Mouse (Mus musculus) right cerebral cortex, adult 2 months (tissue): ENCODE measurements around the gene Fyb.
"Not testable (repeated sequence)": the region's sequence is repeated elsewhere in the genome, so short reads cannot be mapped to it uniquely, and the experiment has no call there.

Experiments
- DNase-seq, 2 experiments: peaks; one replicate each; pipeline ENCODE4 v3.0.0; 2021 to 2022; ENCODE audit warnings: low spot score in 2 of 2

Gene Fyb

DNA sequence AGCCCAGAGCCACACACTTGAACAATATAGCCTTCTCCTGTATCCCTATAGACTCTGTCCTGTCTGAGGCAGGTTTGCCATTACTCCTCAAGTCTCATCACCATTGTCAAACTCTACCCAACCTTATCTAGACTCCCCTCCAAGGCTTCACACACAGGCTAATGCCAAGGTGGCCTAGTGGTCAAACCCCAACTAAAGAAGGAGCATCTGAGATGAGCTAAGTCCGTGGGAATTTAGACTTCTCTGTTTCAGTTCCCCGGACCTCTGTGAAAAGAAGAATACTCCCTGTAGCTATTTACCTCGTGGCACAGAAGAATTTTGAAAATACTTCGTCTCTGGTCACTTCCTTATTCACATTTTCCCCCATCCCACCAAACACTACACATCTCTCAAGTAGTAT is 39.5 kb downstream of the Fyb start:
- no peak for DNase-seq

GRCm38 (mm10) chr15:6562629-6563028 is 40.0 kb downstream of the Fyb start:
- no peak for DNase-seq

DNA sequence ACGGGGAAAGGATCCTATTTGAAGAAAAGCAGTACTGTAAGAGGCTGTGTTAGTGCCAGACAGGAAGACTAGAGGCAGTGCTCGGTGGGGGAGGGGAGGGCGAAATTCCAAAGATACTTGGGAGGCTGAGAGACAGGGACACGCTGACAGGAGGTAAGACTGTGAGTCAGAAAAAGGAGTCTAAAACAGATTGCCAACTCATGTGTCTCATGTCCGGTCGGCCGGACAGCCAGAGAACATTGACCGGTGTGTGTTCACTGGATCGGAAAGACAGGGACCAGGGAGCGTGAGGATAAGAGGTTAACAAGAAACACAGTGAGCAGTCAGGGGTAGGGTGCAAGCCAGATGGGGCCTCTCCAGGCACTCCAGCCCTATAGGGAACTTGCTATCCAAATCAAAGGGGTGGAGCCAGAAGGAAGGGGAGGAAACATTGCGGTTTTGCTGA is 42.3 kb downstream of the Fyb start:
- no peak for DNase-seq

DNA sequence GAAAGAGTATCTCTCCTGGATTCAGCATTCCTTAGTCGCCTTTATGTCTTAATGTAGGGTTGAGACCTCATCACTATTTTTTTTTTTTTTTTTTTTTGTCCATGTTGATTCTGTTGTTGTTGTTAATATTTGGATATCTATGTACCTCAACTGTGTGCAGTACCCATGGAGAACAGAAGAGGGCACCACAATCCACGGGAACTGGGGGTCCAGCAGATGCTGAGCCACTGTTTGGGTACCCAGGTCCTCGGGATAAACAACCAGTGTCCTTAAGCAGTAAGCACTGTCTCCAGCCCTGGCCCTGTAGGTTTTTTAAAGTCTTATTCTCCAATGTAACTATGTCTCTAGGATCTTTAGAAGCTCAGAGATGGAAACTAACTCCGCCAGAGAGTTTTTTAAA is 43.2 kb downstream of the Fyb start:
- no peak for DNase-seq

- DNase-seq: no peak
These were observed 45.3 kb downstream of the Fyb start for GRCm38 (mm10) chr15:6567993-6568392.

DNA sequence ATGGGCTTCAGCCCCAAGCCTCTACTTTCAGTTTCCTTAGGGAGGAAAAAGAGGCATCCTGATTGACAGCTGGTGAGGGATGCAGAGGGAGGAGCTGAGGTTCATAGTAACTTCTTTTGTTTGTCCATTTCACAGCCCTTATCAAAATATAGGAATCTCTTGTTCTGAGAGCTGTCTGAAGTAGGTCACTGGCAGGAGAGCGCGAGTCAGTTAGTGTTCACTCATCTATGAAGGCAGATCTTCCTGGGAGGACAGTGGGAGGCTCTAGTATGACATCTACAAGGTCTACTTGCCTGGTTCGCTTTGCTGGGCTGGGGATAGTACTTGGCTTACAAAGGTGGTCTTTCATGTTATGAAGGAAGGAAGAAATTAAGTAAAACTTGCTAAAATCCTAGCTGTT is 46.0 kb downstream of the Fyb start:
- DNase-seq: no peak

- no peak for DNase-seq
These were observed 46.4 kb downstream of the Fyb start for GRCm38 (mm10) chr15:6569074-6569473.

GRCm38 (mm10) chr15:6570164-6570861 is 47.7 kb downstream of the Fyb start:
- DNase-seq: no peak

GRCm38 (mm10) chr15:6570876-6571275 is 48.2 kb downstream of the Fyb start:
- DNase-seq: peak; percentile 71 to 75

DNA sequence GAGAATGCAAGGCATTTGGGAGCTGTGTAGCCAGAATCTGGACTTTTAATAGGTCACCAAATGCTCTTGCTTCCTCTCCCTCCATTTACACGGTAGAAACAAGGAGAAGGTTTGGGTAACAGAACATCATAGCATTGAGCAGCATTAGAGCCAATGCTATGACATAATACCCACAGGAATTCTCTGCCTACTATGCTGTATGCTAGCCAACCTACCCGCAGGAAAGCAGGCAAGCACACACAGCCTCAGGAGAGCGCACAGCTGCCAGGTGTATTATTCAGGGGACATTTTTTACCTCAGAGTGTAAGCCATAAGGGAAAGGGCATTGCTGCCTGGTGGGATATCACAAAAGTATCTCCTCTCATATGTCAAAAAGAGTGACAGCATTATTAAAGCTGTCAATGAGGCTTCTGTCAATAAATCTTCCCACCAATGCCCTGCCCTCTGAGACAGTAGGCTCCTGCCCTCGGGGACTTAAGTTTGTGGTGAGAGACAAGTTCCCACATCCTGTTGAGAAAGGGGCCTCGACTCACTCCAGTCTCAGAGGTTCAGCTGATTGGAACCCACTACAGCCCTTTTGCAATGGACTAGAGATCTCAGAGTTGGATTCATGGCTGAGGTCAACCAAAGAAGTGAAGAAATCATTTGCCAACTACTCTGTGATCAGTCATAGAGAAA is 51.8 kb downstream of the Fyb start:
- no peak for DNase-seq

DNA sequence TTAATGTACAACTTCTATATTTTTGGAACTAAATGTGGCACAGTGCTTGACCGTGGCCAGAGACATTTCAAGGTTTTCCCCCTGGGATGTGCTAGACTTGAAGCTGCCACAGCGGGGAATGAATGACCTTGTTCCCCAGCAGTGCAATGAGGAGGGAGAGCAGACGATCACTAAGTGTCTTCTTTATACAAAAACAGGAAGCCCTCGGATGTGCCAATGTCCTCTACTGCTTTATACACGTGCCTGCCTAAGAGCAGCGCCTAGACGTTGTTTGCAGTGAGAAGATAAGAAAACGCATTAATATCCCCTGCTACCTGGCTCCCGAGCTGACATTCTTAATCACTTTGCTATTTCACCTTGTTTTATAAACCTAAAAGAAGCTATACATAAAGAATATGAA is 55.3 kb downstream of the Fyb start:
- DNase-seq: no peak

DNA sequence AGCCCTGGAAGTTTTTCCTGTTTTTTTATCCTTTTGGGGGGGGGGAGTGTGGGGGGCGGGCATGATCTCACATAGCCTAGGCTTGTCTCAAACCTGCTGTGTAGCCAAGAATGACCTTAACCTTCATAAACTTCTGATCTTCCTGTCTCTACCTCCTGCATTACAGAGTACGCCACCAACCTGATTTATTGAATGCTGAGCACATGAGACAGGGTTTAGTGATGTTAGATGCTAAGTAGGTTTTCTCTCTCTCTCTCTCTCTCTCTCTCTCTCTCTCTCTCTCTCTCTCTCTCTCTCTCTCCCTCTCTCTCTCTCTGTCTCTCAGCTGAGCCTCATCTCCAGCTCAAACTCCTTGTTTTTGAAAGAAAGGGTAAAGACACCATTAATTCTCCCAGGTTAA is 56.0 kb downstream of the Fyb start:
- no peak for DNase-seq

DNA sequence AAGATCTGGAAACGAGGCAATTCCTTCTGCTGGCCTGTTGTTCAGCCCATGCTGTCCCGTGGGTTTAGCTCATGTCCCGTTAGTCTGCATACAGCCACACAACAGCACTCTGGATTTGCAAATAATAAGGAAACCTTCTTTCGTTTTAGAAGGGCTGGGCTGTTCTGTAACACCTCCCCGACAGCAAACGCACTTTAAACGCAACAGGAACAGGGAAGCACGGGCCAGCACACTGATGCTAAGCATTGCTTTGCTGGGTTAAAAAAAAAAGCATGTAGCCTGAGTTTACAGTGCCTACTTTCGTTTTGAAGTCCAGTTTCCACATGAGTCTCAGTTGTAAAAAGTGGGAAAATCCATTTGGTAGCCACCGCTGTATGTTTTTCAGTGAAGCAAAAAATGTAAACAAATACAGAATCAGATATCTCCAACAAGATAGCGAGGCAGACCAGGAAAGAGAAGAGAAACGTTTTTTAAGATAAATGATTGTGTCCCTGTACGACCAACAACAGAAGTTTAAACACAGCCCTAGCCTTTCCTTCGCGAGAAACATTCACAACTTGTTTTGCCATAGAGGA is 56.6 kb downstream of the Fyb start:
- no peak for DNase-seq

- no peak for DNase-seq
These were observed 57.2 kb downstream of the Fyb start for GRCm38 (mm10) chr15:6579769-6580261.

GRCm38 (mm10) chr15:6584645-6585044 is 62.0 kb downstream of the Fyb start:
- DNase-seq: no peak

GRCm38 (mm10) chr15:6586351-6586750 is 63.7 kb downstream of the Fyb start:
- not testable (repeated sequence) for DNase-seq

GRCm38 (mm10) chr15:6587526-6587925 is 64.9 kb downstream of the Fyb start:
- DNase-seq: no peak

DNA sequence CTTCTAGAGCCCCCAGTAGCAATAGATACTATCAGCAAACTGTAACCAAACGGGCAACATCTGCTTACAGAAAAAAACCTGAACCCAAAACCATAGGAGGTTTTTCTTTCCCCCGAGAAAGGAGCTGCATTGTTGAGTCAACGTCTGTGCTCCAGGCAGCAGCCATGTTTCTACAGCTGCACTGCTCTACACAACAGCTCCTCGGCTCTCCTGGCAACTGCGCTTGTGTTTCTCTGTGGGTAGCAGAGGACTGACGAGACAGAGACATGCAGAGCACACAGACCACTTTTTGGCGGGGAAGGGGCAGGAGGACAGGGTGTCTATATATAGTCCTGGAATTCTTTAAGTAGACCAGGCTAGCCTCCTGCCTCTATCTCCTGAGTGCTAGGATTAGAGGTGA is 65.5 kb downstream of the Fyb start:
- DNase-seq: no peak

DNA sequence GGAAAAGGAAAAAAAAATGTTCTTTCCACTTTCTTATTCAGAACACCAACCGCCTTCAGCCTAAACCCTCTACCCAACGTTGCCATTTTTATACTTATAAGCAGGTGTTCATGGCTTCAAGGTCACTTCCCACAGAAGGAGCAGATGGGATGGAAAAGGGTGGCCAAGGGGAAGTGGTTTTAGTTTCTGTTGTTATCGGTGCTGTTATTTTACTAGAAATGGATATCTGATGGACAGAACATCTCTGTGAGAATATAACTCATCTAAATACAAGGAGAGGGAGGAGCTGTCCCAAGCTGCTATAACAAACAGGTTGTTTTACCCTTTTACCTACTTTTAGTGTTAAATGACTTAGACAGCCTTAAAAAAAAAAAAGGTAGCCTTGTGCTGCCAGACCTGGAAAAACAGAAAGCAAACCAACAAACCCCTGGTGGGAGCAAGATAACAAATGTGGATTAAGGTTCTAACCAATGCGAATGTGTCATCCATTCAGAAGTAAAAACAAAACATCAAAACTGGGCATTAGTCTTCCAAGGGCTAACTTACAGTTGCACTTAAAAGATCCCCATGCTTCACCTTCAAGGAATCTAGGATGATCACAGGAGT is 68.3 kb downstream of the Fyb start:
- no peak for DNase-seq

DNA sequence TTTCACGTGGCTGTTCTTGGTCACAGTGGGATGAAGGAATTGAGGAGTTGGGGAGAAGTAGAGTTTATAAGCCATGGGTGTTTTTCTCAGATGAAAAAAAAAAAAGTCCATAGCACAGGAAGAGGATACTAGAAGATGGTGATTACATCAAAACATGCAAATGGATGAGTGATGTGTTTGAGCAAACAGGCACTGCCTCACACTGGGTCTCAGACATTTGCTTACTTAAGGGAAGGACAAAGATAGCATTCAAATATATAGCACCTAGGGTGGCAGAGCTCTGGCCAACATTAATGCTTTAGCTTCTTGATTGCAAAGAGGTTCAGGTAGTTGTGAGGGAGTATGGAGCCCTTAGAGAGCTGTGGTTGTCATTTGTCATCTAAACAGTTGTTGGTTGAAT is 68.9 kb downstream of the Fyb start:
- DNase-seq: no peak

GRCm38 (mm10) chr15:6592561-6593253 is 70.1 kb downstream of the Fyb start:
- DNase-seq: no peak

DNA sequence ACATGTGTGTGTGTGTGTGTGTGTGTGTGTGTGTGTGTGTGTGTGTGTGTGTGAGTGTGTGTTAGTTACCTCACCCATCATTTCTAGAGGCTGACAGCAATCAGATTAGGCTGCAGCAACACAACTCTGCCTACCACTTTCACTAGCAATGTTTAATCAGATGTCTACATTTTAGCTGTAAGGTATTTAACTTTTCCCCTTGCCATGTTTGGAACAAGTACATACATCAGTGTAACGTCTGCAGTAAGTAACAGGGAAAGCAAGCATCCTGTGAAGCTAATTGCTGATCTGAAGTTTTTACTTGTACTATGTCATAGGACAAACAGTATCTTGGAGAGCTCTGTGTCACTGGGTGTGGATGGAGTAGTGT is 70.6 kb downstream of the Fyb start:
- no peak for DNase-seq
